Mouse (Mus musculus) liver, postnatal 0 days (tissue): ENCODE measurements at regions not wholly inside any gene's neighbourhood (a gene's known extent, or its start where the extent isn't known, plus 50 kb on each side); places are given as distances from the start of the nearest gene placed in this dataset.
A peak's percentile ranks its signal among the peaks of the same experiment; 100 is the strongest.

Source experiments
- ATAC-seq: fragments of 200-750 bp; cut with Nextera tagmentation; 2 replicates; pipeline ENCODE4 v1.8.0; 2017; ENCODE audit warnings: mild to moderate bottlenecking, moderate library complexity
- DNase-seq: peaks from one replicate; pipeline ENCODE4 v3.0.0-alpha.2; 2016
- H3K27ac ChIP-seq: fragments of 300-500 bp; sonication (generic); 2 replicates; pipeline ENCODE4 v1.5.1; 2014; ENCODE audit warnings: antibody characterized with exemption, moderate library complexity, mild to moderate bottlenecking, low read depth
- H3K27me3 ChIP-seq: fragments of 300-500 bp; sonication (generic); 2 replicates; pipeline ENCODE4 v1.6.1; 2014; ENCODE audit warnings: low read length, control low read depth, mixed read lengths; ENCODE audit not compliant: insufficient read depth
- H3K36me3 ChIP-seq: fragments of 300-500 bp; sonication (generic); replicated peaks from 2 replicates; pipeline ENCODE4 v1.6.1; 2014; ENCODE audit warnings: mild to moderate bottlenecking, control low read depth, low read length, moderate library complexity, mixed read lengths; ENCODE audit not compliant: insufficient read depth
- H3K4me1 ChIP-seq: fragments of 300-500 bp; sonication (generic); 2 replicates; pipeline ENCODE4 v1.6.1; 2014; ENCODE audit warnings: antibody characterized with exemption, mild to moderate bottlenecking, control low read depth; ENCODE audit not compliant: insufficient read depth
- H3K4me2 ChIP-seq: fragments of 300-500 bp; sonication (generic); 2 replicates; pipeline ENCODE4 v1.6.1; 2014; ENCODE audit warnings: low read depth, mild to moderate bottlenecking, low read length, moderate library complexity, mixed read lengths
- H3K4me3 ChIP-seq: fragments of 300-500 bp; sonication (generic); 2 replicates; pipeline ENCODE4 v1.5.1; 2014; ENCODE audit warnings: low read depth, low read length
- H3K9ac ChIP-seq: fragments of 300-500 bp; sonication (generic); replicated peaks from 2 replicates; pipeline ENCODE4 v1.6.1; 2014; ENCODE audit warnings: mild to moderate bottlenecking, moderate library complexity
- H3K9me3 ChIP-seq: fragments of 300-500 bp; sonication (generic); 2 replicates; pipeline ENCODE4 v1.6.1; 2016; ENCODE audit warnings: mild to moderate bottlenecking, control low read depth, low read length, mixed read lengths
- CTCF ChIP-seq: sonication (generic); IDR thresholded peaks from 2 replicates; pipeline ENCODE4 v1.5.1; 2016; ENCODE audit warnings: antibody characterized with exemption, low read depth
- EP300 ChIP-seq: IDR thresholded peaks from 2 replicates; pipeline ENCODE4 v1.6.1; 2016; ENCODE audit warnings: antibody characterized with exemption, low read depth, mild to moderate bottlenecking
- WGBS: fragments of 180-500 bp; shearing (Covaris S2); extraction: QIAGEN DNeasy Blood & Tissue Kit; methylation state at CpG from one replicate; pipeline ENCODE4 v1.1.7; 2014; ENCODE audit not compliant: insufficient replicate concordance; 5-methylcytosine and 5-hydroxymethylcytosine counted together

DNA sequence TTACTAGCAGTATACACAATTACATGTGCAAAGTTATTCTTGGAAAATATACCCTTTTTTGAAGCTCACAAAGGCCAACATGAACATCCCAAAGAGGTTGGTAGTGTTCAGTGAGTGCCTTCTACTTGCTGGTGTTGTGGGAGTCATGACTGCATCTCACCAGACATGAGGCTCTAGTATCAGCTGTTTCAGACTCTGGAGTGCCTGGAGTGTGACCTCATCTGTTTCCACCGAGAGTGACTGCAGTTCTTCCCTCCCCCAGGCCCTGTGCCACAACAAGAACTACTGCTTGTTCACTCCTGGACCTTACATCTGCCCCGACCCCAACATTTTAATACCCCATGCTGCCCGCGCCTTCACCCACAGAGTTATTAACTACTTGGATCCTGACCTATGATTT is 128.5 kb upstream of the Trpc4 start:
- no peak for TF ChIP-seq EP300
- TF ChIP-seq CTCF = no peak
- no peaks in the 10 kb centered on the region for H3K27me3 ChIP-seq
- H3K4me2 ChIP-seq = no peak overlapping the region
- no peak overlapping the region for H3K9ac ChIP-seq
- no peak for DNase-seq
- H3K36me3 ChIP-seq = no peaks in the 10 kb centered on the region
- H3K4me1 ChIP-seq = no peaks in the 10 kb centered on the region
- no peaks in the 10 kb centered on the region for H3K9me3 ChIP-seq
- WGBS = 65% methylated on average over 4 of the region's 4 CpGs
- no peak overlapping the region for H3K27ac ChIP-seq
- no peak overlapping the region for H3K4me3 ChIP-seq
- ATAC-seq = no peak

DNA sequence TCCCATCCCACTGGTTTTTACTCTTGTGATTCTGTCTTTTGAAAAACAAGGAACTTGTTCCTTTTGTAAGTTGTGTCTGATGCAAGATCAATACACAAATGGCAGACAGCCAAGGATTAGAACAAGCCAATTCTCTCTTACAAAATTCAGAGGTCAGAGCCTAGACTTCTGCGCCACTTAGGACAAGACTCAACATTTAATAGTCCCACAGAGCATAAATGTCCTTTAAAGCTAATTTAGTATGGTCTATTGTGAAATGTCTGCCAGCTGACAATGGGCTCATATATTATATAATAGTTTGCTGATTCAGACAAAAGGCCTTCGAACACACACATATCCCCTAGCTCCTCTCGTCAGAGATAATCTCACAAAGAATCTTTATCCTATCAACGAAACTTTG is 135.6 kb upstream of the Trpc4 start:
- Histone ChIP-seq H3K4me1 (no peaks in the 10 kb centered on the region), H3K9ac (no peak overlapping the region), H3K9me3 (no peaks in the 10 kb centered on the region), H3K4me3 (no peak overlapping the region), H3K4me2 (no peak overlapping the region), H3K27me3 (no peaks in the 10 kb centered on the region), H3K27ac (no peak overlapping the region), H3K36me3 (no peaks in the 10 kb centered on the region)
- ATAC-seq (no peak), DNase-seq (no peak)
- TF ChIP-seq CTCF = no peak
- TF ChIP-seq EP300 = no peak
- 67% methylated on average over 4 of the region's 4 CpGs for WGBS

DNA sequence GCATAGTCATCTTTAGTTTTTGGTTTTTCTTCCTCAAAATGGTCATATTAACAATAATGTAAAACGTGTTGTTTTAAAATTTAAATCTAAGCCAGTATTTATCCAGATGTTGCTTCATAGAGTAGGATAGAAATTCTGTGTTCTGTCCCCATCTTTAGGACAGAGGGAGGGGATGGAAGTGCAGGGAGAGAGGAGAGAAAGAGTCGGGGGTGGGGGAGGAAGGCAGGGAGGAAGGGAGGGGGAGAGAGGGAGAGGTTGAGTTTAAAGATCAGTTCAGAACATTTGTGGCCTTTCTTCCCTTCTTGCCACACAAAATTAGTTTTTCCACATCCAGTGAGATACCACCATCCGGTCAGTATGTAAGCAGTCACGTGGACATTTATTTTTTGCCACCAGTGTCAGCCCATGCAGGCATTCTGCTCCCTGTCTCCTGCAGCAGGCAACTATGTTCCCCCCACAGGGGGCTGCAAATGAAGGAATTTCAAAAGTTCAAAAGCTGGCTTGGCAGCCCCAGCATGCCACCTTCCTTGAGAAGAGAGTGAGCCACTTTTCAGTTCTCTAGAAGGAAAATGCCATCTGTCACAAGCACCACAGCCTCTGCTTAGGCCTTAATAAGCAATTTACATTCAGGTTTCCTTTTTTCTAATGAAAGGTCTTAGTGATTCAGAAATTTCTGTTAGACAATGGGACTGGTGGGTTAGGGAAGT is 137.7 kb upstream of the Trpc4 start:
- Histone ChIP-seq H3K9ac (no peak overlapping the region), H3K27me3 (no peaks in the 10 kb centered on the region), H3K9me3 (no peaks in the 10 kb centered on the region), H3K4me1 (no peaks in the 10 kb centered on the region), H3K27ac (no peak overlapping the region), H3K36me3 (no peaks in the 10 kb centered on the region), H3K4me3 (no peak overlapping the region), H3K4me2 (no peak overlapping the region)
- TF ChIP-seq EP300 = no peak
- TF ChIP-seq CTCF = no peak
- WGBS = 42% methylated on average over 4 of the region's 4 CpGs
- no peak for ATAC-seq
- DNase-seq = no peak

- Histone ChIP-seq H3K4me3 (no peak overlapping the region), H3K27me3 (no peaks in the 10 kb centered on the region), H3K4me1 (no peaks in the 10 kb centered on the region), H3K36me3 (no peaks in the 10 kb centered on the region), H3K4me2 (no peak overlapping the region), H3K27ac (no peak overlapping the region), H3K9me3 (no peaks in the 10 kb centered on the region), H3K9ac (no peak overlapping the region)
- ATAC-seq (no peak), DNase-seq (no peak)
- WGBS = 88% methylated on average over 5 of the region's 5 CpGs
- no peak for TF ChIP-seq EP300
- no peak for TF ChIP-seq CTCF
Observed at GRCm38 (mm10) chr3:54016877-54017276, 139.0 kb upstream of the Trpc4 start.

GRCm38 (mm10) chr3:54011016-54011415 is 144.8 kb upstream of the Trpc4 start:
- 70% methylated on average over 2 of the region's 2 CpGs for WGBS
- no peaks in the 10 kb centered on the region for H3K4me1 ChIP-seq
- H3K4me3 ChIP-seq = no peak overlapping the region
- H3K27ac ChIP-seq = no peak overlapping the region
- no peaks in the 10 kb centered on the region for H3K36me3 ChIP-seq
- no peak overlapping the region for H3K9ac ChIP-seq
- DNase-seq (no peak), ATAC-seq (no peak)
- H3K4me2 ChIP-seq = no peak overlapping the region
- H3K9me3 ChIP-seq = no peaks in the 10 kb centered on the region
- TF ChIP-seq CTCF (no peak), EP300 (no peak)
- no peaks in the 10 kb centered on the region for H3K27me3 ChIP-seq

DNA sequence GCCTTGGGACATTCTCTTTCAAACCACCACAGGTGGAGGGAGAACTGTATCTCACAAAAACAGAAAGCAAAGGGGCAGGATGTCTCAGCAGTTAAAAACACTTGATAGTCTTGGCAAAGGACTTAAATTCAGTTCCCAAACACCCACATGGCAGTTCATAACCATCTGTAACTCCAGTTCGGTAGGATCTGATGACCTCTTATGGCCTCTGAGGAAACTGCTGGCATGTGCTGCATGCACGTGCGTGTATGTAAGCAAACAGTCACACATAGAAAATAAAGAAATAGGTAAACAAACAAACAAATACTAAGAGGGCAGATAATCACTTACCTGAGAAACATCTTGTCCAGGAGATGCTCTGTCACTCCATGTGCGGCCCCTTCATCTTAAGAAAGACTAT is 129.4 kb upstream of the Ufm1 start:
- WGBS = 69% methylated on average over 4 of the region's 4 CpGs
- DNase-seq (no peak), ATAC-seq (no peak)
- H3K27ac ChIP-seq = no peak overlapping the region
- H3K9ac ChIP-seq = no peak overlapping the region
- H3K4me3 ChIP-seq = no peak overlapping the region
- H3K9me3 ChIP-seq = no peaks in the 10 kb centered on the region
- no peak overlapping the region for H3K4me2 ChIP-seq
- no peaks in the 10 kb centered on the region for H3K36me3 ChIP-seq
- peak; percentile 31 for TF ChIP-seq CTCF
- no peak for TF ChIP-seq EP300
- H3K27me3 ChIP-seq = no peaks in the 10 kb centered on the region
- H3K4me1 ChIP-seq = no peaks in the 10 kb centered on the region

- no peak overlapping the region for H3K4me3 ChIP-seq
- H3K9ac ChIP-seq = no peak overlapping the region
- 64% methylated on average over 9 of the region's 9 CpGs for WGBS
- H3K4me2 ChIP-seq = no peak overlapping the region
- H3K27ac ChIP-seq = no peak overlapping the region
- TF ChIP-seq CTCF (no peak), EP300 (no peak)
- no peaks in the 10 kb centered on the region for H3K27me3 ChIP-seq
- no peaks in the 10 kb centered on the region for H3K36me3 ChIP-seq
- DNase-seq (no peak), ATAC-seq (no peak)
- H3K9me3 ChIP-seq = no peaks in the 10 kb centered on the region
- no peaks in the 10 kb centered on the region for H3K4me1 ChIP-seq
Observed at GRCm38 (mm10) chr3:53988796-53989195, 125.2 kb upstream of the Ufm1 start.
